Mouse (Mus musculus): ENCODE results near the gene D1Ertd622e.

D1Ertd622e gene

GRCm38 (mm10) chr1:97634104-97634503 lies 27.8 kb downstream of the D1Ertd622e start:
- DNase-seq (ENCODE audit: low spot score in 2 of 2), result no peak

- no peak for DNase-seq (ENCODE audit: low spot score in 2 of 2)
Observed at GRCm38 (mm10) chr1:97632545-97633256, 29.2 kb downstream of the D1Ertd622e start.

DNA sequence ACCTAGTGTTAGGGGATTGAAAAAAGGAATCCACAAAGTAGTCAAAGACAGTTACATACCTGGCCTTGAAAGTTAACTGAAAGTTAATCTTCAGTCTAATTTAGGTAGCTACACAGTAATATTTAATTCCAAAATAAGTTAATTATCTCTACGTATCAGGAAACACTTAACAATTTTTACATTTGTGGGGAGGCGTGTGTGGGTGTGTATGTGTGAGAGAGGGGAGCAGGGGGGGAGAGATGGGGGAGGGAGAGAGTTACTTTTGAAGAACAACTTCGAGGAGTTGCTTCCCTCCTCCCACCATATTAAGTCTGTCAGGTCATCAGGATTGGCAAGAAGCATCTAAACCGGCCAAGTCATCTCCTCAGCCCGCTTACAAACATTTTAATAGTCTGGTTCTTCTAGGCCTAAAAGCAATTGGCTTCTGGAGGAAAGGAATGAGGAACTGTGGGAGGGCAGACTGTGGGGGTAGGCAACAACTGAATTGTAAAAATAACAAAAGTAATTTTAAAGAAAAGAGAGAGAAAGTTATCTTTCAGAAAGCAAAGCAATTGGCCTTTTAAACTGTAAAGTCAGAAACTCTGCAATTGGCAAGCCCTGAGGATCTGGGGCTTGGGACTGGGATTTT lies 29.9 kb downstream of the D1Ertd622e start:
- DNase-seq (ENCODE audit: low spot score in 2 of 2), result no peak

- DNase-seq (ENCODE audit: low spot score in 2 of 2), result no peak
Observed at GRCm38 (mm10) chr1:97630146-97630545, 31.7 kb downstream of the D1Ertd622e start.

- no peak for DNase-seq (ENCODE audit: low spot score in 2 of 2)
Observed at GRCm38 (mm10) chr1:97628859-97629258, 33.0 kb downstream of the D1Ertd622e start.

DNA sequence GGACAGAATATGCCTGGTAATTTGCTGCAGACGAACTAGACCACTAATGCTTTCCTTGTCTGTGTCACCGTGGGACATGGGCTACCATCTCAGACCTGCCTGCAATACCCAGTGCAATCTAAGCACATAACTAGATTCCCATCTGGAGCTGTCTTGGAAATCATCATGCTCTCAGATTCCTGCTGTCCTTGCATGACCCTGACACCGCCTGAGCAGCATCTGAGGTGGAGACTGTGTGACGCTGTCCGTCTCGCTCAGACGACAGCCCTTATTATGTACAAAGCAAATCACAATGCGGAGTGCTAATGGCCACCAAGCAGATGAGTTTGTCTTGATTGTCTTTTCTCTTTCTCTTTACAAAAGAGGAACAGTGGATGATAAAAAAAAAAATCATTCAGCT lies 33.9 kb downstream of the D1Ertd622e start:
- no peak for DNase-seq (ENCODE audit: low spot score in 2 of 2)

DNA sequence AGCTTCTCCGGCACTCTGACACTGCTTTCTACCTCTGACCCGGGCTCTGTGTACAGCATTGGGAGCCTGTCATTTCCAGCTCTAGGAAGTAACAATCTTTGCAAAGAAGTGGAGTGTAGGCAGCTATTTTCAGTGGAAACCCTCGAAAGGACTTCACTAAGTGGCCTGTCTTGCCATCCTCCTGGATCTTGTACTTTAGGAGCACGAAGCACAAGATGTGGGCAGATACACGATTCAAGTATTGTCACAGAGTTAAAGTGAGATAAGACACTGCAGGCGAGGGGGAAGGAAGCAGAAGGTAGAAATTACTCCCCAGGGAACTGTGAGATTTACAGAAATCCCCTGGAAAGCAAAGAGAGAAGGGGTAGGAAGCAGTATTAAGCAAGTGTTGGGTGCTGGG lies 36.4 kb downstream of the D1Ertd622e start:
- DNase-seq (ENCODE audit: low spot score in 2 of 2), result no peak

DNA sequence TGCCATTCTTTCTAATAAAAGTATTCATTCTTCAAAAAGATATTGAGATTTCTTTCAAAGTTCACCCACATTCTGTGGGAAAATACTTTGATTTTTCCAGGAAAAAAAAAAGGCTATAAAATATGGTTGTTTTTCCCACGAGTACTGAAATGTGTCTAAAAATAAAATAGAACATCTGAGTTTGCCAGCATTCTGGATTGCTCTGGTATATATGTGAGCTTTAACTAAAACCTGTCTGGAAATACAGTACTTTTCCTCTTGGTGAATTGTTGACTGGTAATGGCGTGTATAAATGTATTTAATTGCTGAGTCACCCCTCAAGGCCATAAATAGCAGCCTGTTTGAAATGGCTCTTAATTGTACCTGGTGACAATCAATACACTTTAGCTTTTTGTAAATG lies 37.5 kb downstream of the D1Ertd622e start:
- DNase-seq (ENCODE audit: low spot score in 2 of 2), result no peak

GRCm38 (mm10) chr1:97623214-97623856 lies 38.5 kb downstream of the D1Ertd622e start:
- DNase-seq (ENCODE audit: low spot score in 2 of 2), result no peak

DNA sequence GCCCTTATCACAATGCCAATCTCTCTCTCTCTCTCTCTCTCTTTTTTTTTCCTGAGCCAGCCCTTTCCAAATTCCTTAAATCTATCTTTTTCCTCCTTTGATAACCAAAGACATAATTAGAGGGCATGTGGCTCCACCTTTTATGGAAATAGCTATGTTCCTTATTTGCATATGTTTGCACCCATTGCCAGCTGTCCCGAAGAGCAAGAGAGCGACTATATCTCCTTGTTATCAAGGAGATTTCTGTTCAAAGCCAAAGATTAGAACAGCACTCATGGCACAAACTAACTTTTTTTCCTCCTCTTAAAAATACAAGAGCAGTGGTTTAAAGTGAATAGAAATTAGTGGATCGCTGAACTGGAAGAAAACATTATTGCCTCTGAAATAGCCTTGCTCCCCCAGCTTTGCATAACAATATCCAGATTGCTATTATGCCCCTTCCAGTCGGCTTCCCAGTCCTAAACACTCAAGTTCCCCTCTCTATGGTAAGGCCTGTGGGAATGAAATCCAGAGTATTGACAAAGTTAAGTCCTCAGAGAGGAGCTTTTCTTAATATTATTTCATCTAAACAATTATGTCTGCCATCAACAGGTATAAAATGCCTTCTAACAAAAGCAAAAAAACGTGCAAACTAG lies 39.2 kb downstream of the D1Ertd622e start:
- no peak for DNase-seq (ENCODE audit: low spot score in 2 of 2)

GRCm38 (mm10) chr1:97619621-97620320 lies 42.1 kb downstream of the D1Ertd622e start:
- no peak for DNase-seq (ENCODE audit: low spot score in 2 of 2)

DNA sequence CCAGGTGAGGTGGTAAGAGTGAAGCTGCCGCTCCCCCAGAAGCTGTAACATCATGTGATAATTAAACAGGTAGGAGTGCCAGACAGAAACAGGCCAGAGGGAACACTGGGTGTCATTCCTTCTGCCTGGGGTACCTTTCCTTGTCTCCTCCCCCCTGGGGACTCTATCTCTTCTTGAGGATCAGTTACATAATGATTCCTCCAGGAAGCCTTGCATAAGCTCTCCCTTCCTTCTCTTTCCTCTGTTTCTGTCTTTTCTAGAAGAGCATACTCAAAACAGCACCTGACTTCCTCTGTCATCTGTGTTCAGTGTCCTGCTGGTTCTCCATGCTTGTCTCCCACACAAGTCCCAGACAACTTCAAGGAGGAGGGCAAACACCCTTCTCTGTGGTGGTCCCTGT lies 46.3 kb downstream of the D1Ertd622e start:
- DNase-seq (ENCODE audit: low spot score in 2 of 2), result no peak

GRCm38 (mm10) chr1:97614531-97615462 lies 47.1 kb downstream of the D1Ertd622e start:
- DNase-seq (ENCODE audit: low spot score in 2 of 2), result no peak

DNA sequence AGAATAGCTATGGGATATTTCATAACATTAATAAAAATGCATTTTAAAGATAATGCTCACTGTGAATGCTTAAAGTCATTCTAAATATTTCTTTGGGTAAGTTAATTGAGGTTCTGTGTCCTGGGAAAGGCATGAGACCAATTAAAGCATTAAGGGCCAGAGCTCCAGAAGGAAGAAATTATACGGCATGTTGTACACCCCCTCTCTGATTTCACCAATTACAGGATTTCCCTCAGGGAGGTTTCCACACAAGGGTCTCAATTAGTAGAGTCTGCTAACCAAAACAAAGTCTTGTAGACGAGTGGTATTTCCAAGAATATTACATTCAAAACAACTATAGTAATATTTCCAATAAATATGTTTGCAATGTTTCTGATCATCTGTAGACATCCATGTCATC lies 50.1 kb downstream of the D1Ertd622e start:
- DNase-seq (ENCODE audit: low spot score in 2 of 2), result no peak

DNA sequence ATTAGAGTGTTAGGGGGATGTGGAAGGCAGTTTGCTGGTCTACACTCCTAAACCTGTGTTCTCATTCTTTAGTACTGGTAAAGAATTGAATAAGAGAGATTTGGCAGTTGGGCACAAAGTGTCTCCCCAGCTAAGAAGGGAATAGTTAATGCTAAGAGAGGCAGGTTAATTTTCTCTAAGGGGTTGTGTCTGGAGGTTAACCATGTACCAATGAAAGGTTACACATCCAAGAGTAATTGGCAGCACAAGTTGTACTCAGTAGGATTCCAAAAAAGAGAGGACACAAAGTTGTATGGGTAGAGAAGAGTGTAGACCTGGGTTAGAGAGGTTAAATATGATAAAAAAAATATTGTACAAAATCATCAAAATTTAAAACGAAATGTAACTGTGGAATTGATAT lies 58.5 kb downstream of the D1Ertd622e start:
- no peak for DNase-seq (ENCODE audit: low spot score in 2 of 2)

DNA sequence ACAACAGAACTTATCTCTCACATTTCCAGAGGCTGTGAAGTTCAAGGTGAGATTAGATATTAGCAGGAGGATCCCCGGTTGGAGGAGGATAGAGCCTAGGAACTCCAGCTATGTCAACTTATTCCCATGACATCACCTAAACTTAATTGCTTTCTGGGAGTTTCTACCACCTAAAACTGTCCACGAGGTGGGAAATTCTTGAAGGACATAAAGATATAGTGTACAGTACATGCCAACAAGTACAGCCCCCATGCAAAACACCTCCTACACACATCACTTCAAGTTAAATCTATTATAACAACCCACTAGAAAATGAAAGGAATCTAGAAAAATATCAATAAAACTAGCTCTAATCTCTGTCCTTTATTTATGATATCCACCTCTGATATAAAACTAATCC lies 61.5 kb downstream of the D1Ertd622e start:
- DNase-seq (ENCODE audit: low spot score in 2 of 2), result no peak

GRCm38 (mm10) chr1:97599101-97599500 lies 62.8 kb downstream of the D1Ertd622e start:
- no peak for DNase-seq (ENCODE audit: low spot score in 2 of 2)

GRCm38 (mm10) chr1:97588561-97588960 lies 73.3 kb downstream of the D1Ertd622e start:
- DNase-seq (ENCODE audit: low spot score in 2 of 2), result no peak

- DNase-seq (ENCODE audit: low spot score in 2 of 2), result no peak
Observed at GRCm38 (mm10) chr1:97585106-97585505, 76.8 kb downstream of the D1Ertd622e start.

DNA sequence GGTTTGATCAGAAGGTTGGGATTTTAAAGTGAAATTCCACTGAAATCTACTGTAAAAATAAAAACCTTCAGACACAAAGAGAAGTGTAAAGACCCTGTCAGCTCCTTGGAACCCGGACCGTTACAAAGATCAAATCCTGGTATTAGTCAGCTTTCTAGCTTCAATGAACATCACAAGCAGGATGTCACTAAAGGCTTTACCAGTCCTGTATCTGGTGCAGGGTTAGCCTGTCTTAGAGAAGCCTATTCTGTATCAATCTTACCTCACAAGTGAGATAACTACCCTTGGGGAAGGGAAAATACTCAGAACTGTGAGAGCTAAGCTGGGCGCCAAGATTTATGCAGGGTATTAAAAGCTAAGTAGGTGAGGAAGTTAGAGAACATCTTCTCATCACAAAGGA lies 77.7 kb downstream of the D1Ertd622e start:
- DNase-seq (ENCODE audit: low spot score in 2 of 2), result no peak

GRCm38 (mm10) chr1:97583085-97583484 lies 78.8 kb downstream of the D1Ertd622e start:
- no peak for DNase-seq (ENCODE audit: low spot score in 2 of 2)
